Mouse (Mus musculus): Measurements from ENCODE around the gene Arhgef38.

GRCm38 (mm10) chr3:133244027-133244426, 9.3 kb upstream of the Arhgef38 start:
- no peak for TF ChIP-seq ZC3H11A (IDR thresholded peaks at IDR 0.05; ENCODE audit: borderline replicate concordance, low read depth, low read length)
- no peak for TF ChIP-seq CHD2 (IDR thresholded peaks at IDR 0.05; ENCODE audit: low read depth, low read length)
- TF ChIP-seq MAFK (IDR thresholded peaks at IDR 0.05; ENCODE audit: insufficient read depth, low read depth, low read length) = no peak
